Mouse (Mus musculus): ENCODE measurements at regions not wholly inside any gene's neighbourhood (a gene's known extent, or its start where the extent isn't known, plus 50 kb on each side); places are given as distances from the start of the nearest gene placed in this dataset.
A peak's percentile ranks its signal among the peaks of the same experiment; 100 is the strongest.

- Histone ChIP-seq H3K27ac (ENCODE audit: insufficient read depth, low read length) (no peak overlapping the region), H3K4me3 (ENCODE audit: insufficient read depth, low read length) (no peak overlapping the region), H3K4me1 (ENCODE audit: control insufficient read depth, insufficient read depth, low read length) (no peaks in the 10 kb centered on the region)
- TF ChIP-seq CTCF (IDR thresholded peaks at IDR 0.05; ENCODE audit: borderline replicate concordance, insufficient read depth, low read length) (no peak), POLR2A (IDR thresholded peaks at IDR 0.05; ENCODE audit: low read depth, low read length) (no peak)
Observed at GRCm38 (mm10) chr5:37901861-37902291, 77.5 kb upstream of the Msx1 start.

- TF ChIP-seq POLR2A (IDR thresholded peaks at IDR 0.05; ENCODE audit: low read depth, low read length) = no peak
- Histone ChIP-seq H3K27ac (ENCODE audit: insufficient read depth, low read length) (no peak overlapping the region), H3K4me1 (ENCODE audit: control insufficient read depth, insufficient read depth, low read length) (no peaks in the 10 kb centered on the region), H3K4me3 (ENCODE audit: insufficient read depth, low read length) (no peak overlapping the region)
Observed at GRCm38 (mm10) chr5:37898041-37898615, 73.7 kb upstream of the Msx1 start.

GRCm38 (mm10) chr5:37897501-37897900, 73.1 kb upstream of the Msx1 start:
- TF ChIP-seq CTCF (IDR thresholded peaks at IDR 0.05; ENCODE audit: borderline replicate concordance, insufficient read depth, low read length) = no peak
- TF ChIP-seq POLR2A (IDR thresholded peaks at IDR 0.05; ENCODE audit: low read depth, low read length) = no peak
- Histone ChIP-seq H3K4me1 (ENCODE audit: control insufficient read depth, insufficient read depth, low read length) (no peaks in the 10 kb centered on the region), H3K27ac (ENCODE audit: insufficient read depth, low read length) (no peak overlapping the region), H3K4me3 (ENCODE audit: insufficient read depth, low read length) (no peak overlapping the region)

- no peak overlapping the region for H3K4me3 ChIP-seq (ENCODE audit: insufficient read depth, low read length)
- H3K4me1 ChIP-seq (ENCODE audit: control insufficient read depth, insufficient read depth, low read length) = no peaks in the 10 kb centered on the region
- H3K27ac ChIP-seq (ENCODE audit: insufficient read depth, low read length) = no peak overlapping the region
- TF ChIP-seq POLR2A (IDR thresholded peaks at IDR 0.05; ENCODE audit: low read depth, low read length) (no peak), CTCF (IDR thresholded peaks at IDR 0.05; ENCODE audit: borderline replicate concordance, insufficient read depth, low read length) (no peak)
Observed at GRCm38 (mm10) chr5:37895441-37896336, 71.3 kb upstream of the Msx1 start.

GRCm38 (mm10) chr5:37893639-37894550, 69.5 kb upstream of the Msx1 start:
- H3K27ac ChIP-seq (ENCODE audit: insufficient read depth, low read length) = no peak overlapping the region
- H3K4me3 ChIP-seq (ENCODE audit: insufficient read depth, low read length) = no peak overlapping the region
- H3K4me1 ChIP-seq (ENCODE audit: control insufficient read depth, insufficient read depth, low read length) = no peaks in the 10 kb centered on the region
- TF ChIP-seq POLR2A (IDR thresholded peaks at IDR 0.05; ENCODE audit: low read depth, low read length) (no peak), CTCF (IDR thresholded peaks at IDR 0.05; ENCODE audit: borderline replicate concordance, insufficient read depth, low read length) (no peak)

- H3K4me3 ChIP-seq (ENCODE audit: insufficient read depth, low read length) = no peak overlapping the region
- no peak overlapping the region for H3K27ac ChIP-seq (ENCODE audit: insufficient read depth, low read length)
- H3K4me1 ChIP-seq (ENCODE audit: control insufficient read depth, insufficient read depth, low read length) = no peaks in the 10 kb centered on the region
- TF ChIP-seq CTCF (IDR thresholded peaks at IDR 0.05; ENCODE audit: borderline replicate concordance, insufficient read depth, low read length) (no peak), POLR2A (IDR thresholded peaks at IDR 0.05; ENCODE audit: low read depth, low read length) (no peak)
Observed at GRCm38 (mm10) chr5:37890641-37891040, 66.3 kb upstream of the Msx1 start.

GRCm38 (mm10) chr5:37879668-37880380, 55.4 kb upstream of the Msx1 start:
- TF ChIP-seq CTCF (IDR thresholded peaks at IDR 0.05; ENCODE audit: borderline replicate concordance, insufficient read depth, low read length) (no peak), POLR2A (IDR thresholded peaks at IDR 0.05; ENCODE audit: low read depth, low read length) (no peak)
- H3K4me1 ChIP-seq (ENCODE audit: control insufficient read depth, insufficient read depth, low read length) = no peaks in the 10 kb centered on the region
- H3K27ac ChIP-seq (ENCODE audit: insufficient read depth, low read length) = no peak overlapping the region
- H3K4me3 ChIP-seq (ENCODE audit: insufficient read depth, low read length) = no peak overlapping the region

- TF ChIP-seq POLR2A (IDR thresholded peaks at IDR 0.05; ENCODE audit: low read depth, low read length) (no peak), CTCF (IDR thresholded peaks at IDR 0.05; ENCODE audit: borderline replicate concordance, insufficient read depth, low read length) (no peak)
- no peak overlapping the region for H3K4me3 ChIP-seq (ENCODE audit: insufficient read depth, low read length)
Observed at GRCm38 (mm10) chr5:37876240-37876639, 51.9 kb upstream of the Msx1 start.

GRCm38 (mm10) chr5:37875452-37875851, 51.1 kb upstream of the Msx1 start:
- Histone ChIP-seq H3K27ac (ENCODE audit: insufficient read depth, low read length) (no peak overlapping the region), H3K4me1 (ENCODE audit: control insufficient read depth, insufficient read depth, low read length) (no peaks in the 10 kb centered on the region), H3K4me3 (ENCODE audit: insufficient read depth, low read length) (no peak overlapping the region)
- TF ChIP-seq POLR2A (IDR thresholded peaks at IDR 0.05; ENCODE audit: low read depth, low read length) (no peak), CTCF (IDR thresholded peaks at IDR 0.05; ENCODE audit: borderline replicate concordance, insufficient read depth, low read length) (no peak)

More at GRCm38 (mm10) chr5:37876240-37876639, 51.9 kb upstream of the Msx1 start:
- Histone ChIP-seq H3K27ac (ENCODE audit: insufficient read depth, low read length) (peak overlapping the region; percentile 11; the same call in 1 of the 2 replicates), H3K4me1 (ENCODE audit: control insufficient read depth, insufficient read depth, low read length) (no peaks in the 10 kb centered on the region)
